Mouse (Mus musculus) spleen, postnatal 0 days (tissue): ENCODE measurements around the gene Olfr603. TPM values are rescaled to one million over a fixed set of nuclear protein-coding genes. Genes with fewer than 3 reads are reported as not detected.

Experiments
- polyA plus RNA-seq: library from polyadenylated mRNA; unstranded; fragments of >200 nt; fragmentation: Nextera tagmentation; extraction: Ambion mirVana; gene quantifications from 2 replicates; pipeline ENCODE4 v1.2.1, GENCODE M21; 2015

Gene Olfr603
- polyA plus RNA-seq, result not detected in 2 replicates

DNA sequence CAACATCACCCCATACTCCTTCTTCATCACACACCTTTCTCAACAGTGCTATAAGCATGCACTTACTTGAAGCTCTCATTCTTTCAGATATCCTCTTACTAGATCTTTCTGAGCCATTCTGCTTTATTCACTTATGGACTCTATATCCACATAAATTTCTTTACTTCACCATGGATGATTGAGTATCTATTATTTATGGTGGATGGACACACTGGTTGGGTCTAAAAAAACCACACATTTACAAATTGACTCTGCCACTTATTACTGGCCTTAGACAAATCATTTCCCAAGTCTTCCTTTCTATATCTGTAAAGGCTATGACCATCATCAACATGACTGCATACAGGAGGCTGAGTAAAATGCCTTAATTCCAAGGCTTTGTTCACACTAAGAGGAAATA is at the start of gene Olfr603:
Olfr603 (minus strand) TSS at position 101 of the 400 bp plus-strand sequence.

DNA sequence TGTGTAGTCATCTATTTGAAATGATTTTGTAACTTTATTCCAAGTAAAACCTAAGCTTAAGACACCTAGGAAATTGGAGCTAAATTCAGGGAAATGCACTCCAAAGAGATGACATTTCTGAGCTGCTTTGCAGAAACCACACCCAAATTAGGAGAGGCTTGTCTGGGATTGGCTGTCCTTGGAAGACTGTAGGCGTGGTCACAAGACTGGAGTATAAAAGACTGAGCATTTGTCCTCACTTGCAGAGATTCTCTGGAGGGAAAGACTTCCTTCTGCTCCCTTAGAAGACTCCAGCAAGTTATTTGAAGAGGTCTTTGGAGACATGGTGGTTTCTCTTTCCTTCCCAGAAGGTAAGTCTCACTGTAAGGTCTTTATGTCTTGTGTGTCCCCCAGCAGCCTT is 28.8 kb upstream of the Olfr603 start, which contains the start of gene Usp17lc:
Usp17lc (plus strand) TSS at position 301 of the 400 bp plus-strand sequence.

DNA sequence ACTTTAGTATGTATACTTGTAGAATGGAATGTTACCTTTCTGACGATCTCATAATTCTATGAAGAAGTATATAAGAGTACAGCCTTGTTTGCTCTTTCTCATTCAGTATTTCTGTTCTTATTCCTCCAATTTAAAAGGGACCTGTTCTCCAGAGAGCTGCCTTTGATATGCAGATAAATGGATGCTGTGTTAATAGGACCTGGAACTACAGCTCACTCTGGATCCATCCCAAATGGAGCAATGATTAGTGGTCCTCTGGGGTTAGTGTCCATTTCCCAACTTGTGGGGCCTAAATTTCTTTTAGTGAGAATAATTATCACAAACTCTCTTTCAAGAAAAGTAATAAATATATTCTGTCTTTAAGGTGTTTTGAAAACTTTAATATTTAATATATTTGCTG is 23.4 kb downstream of the Olfr603 start, which contains the start of gene Olfr601:
Olfr601 (minus strand) TSS at position 101 of the 400 bp plus-strand sequence.

DNA sequence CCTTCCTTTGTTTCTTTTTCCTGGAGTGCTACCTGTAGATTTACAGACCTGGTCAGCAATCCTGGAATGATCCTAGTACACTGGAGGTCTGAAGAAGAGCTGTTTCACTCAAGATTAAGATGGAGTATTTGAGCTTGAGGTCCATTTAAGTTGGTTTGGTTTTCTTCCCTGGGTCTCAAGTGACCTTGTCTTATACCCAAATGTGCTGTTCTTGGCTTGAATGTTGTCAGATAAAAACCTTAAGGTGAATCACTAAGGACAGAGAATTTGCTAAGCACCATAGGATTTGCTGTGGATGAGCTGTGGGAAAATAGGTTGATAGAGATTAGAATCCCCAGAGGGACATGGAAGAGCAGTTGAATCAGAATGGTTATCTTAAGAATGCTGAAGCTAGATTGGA is 36.4 kb downstream of the Olfr603 start, which contains the start of gene Olfr600:
Olfr600 (minus strand) TSS at position 101 of the 400 bp plus-strand sequence.

DNA sequence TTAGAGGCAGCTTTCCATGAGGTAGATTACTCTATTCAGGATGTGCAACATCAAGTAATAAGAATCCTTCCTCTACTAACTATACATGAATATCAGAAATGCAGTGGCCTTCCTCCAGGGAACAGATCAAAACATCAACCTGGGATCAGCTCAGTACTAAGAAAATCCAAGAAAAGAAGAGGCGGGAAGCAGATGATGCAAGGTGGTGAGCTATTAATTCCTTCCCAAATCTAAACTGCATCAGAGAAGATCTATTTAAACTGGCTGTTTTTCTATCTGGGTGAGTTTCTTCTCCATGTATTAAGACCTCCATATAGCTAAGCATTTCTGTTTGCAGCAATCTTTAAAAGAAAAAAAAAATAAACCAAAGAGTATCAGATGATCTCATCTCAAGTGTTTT is 50.4 kb downstream of the Olfr603 start, which contains the start of gene Olfr599:
Olfr599 (plus strand) TSS at position 301 of the 400 bp plus-strand sequence.

Other genes starting within 250 kb of the Olfr603 start
- gene Olfr588-ps1, start 245.3 kb downstream of the Olfr603 start, polyA plus RNA-seq, result not detected in 2 replicates
- not detected in 2 replicates for gene Olfr589, start 229.8 kb downstream of the Olfr603 start, polyA plus RNA-seq
- not detected in 2 replicates for gene Olfr591, start 207.8 kb downstream of the Olfr603 start, polyA plus RNA-seq
- not detected in 2 replicates for gene Olfr592, start 201.4 kb downstream of the Olfr603 start, polyA plus RNA-seq
- not detected in 2 replicates for gene Olfr593, start 174.3 kb downstream of the Olfr603 start, polyA plus RNA-seq
- gene Olfr594, start 169.2 kb downstream of the Olfr603 start, polyA plus RNA-seq, result not detected in 2 replicates
- gene Usp17ld, start 133.7 kb downstream of the Olfr603 start, polyA plus RNA-seq, result not detected in 2 replicates
- not detected in 2 replicates for gene Olfr596, start 80.5 kb downstream of the Olfr603 start, polyA plus RNA-seq
- not detected in 2 replicates for gene Olfr597, start 69.9 kb downstream of the Olfr603 start, polyA plus RNA-seq
- gene Olfr598, start 62.6 kb downstream of the Olfr603 start, polyA plus RNA-seq, result not detected in 2 replicates
- not detected in 2 replicates for gene Olfr599, start 50.3 kb downstream of the Olfr603 start, polyA plus RNA-seq
- not detected in 2 replicates for gene Olfr600, start 36.5 kb downstream of the Olfr603 start, polyA plus RNA-seq
- not detected in 2 replicates for gene Olfr601, start 23.5 kb downstream of the Olfr603 start, polyA plus RNA-seq
- not detected in 2 replicates for gene Usp17lc, start 28.9 kb upstream of the Olfr603 start, polyA plus RNA-seq
- not detected in 2 replicates for gene Olfr605, start 59.3 kb upstream of the Olfr603 start, polyA plus RNA-seq
- not detected in 2 replicates for gene Olfr606, start 62.9 kb upstream of the Olfr603 start, polyA plus RNA-seq
- gene Olfr607, start 78.0 kb upstream of the Olfr603 start, polyA plus RNA-seq, result not detected in 2 replicates
- gene Olfr608, start 83.7 kb upstream of the Olfr603 start, polyA plus RNA-seq, result not detected in 2 replicates
- gene Olfr609, start 111.9 kb upstream of the Olfr603 start, polyA plus RNA-seq, result not detected in 2 replicates
- not detected in 2 replicates for gene Olfr610, start 125.9 kb upstream of the Olfr603 start, polyA plus RNA-seq
- not detected in 2 replicates for gene Olfr611, start 134.7 kb upstream of the Olfr603 start, polyA plus RNA-seq
- not detected in 2 replicates for gene Olfr612, start 156.5 kb upstream of the Olfr603 start, polyA plus RNA-seq
- gene Olfr613, start 161.9 kb upstream of the Olfr603 start, polyA plus RNA-seq, result not detected in 2 replicates
- gene Olfr615, start 169.9 kb upstream of the Olfr603 start, polyA plus RNA-seq, result not detected in 2 replicates
- gene Olfr616, start 183.0 kb upstream of the Olfr603 start, polyA plus RNA-seq, result not detected in 2 replicates
- gene Olfr617, start 186.9 kb upstream of the Olfr603 start, polyA plus RNA-seq, result not detected in 2 replicates
- gene Olfr618, start 203.9 kb upstream of the Olfr603 start, polyA plus RNA-seq, result not detected in 2 replicates
- not detected in 2 replicates for gene Olfr619, start 214.4 kb upstream of the Olfr603 start, polyA plus RNA-seq
- gene Olfr620, start 226.4 kb upstream of the Olfr603 start, polyA plus RNA-seq, result not detected in 2 replicates